Comparison of ENCODE assay signal across 32 mouse cellular contexts in the genomic region with DNA sequence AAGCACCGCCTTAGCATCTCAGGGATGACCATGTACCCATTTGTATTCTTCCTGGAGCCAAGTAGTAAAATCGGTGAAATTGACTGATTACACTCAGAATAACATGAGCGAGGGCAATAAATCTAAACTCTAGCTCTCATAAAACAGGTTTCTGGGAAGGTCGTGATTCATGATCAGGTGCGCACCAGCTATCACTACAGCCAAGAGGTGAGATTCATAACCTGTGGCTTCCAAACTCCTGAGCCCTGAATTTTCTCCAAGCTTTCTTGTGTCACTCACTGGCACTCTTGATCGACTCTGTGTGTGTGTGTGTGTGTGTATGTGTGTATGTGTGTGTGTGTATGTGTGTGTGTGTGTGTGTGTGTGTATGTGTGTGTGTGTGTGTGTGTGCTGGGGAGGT.
"Had no signal": no experiment of that assay in that cellular context is flagged by ENCODE, and none has a peak within 500 bp of the region (broad histone marks: within the 10 kb centered on the region; RNA-seq: fewer than 3 reads in every experiment).

No protein-coding gene starts in this region.

- H3K4me2 ChIP-seq: heart, embryonic 11.5 days; heart, embryonic 12.5 days; heart, embryonic 13.5 days; heart, embryonic 15.5 days; hindbrain, embryonic 12.5 days; hindbrain, embryonic 13.5 days; hindbrain, embryonic 14.5 days; hindbrain, embryonic 15.5 days; kidney, embryonic 15.5 days had no signal

- H3K4me1 ChIP-seq: hindbrain, embryonic 10.5 days; hindbrain, embryonic 12.5 days; hindbrain, embryonic 13.5 days; hindbrain, embryonic 15.5 days had no signal

- H3K27ac ChIP-seq: heart, adult 2 months; heart, embryonic 15.5 days; hindbrain, embryonic 10.5 days; hindbrain, embryonic 12.5 days; hindbrain, embryonic 13.5 days; hindbrain, embryonic 14.5 days; hindbrain, embryonic 15.5 days; hindbrain, postnatal 0 days; kidney, embryonic 15.5 days; kidney, postnatal 0 days; layer of hippocampus, adult 2 months; left cerebral cortex, adult 2 months had no signal

- ATAC-seq: hindbrain, embryonic 16.5 days; hindbrain, postnatal 0 days; inflammation-experienced regulatory T-cells, adult 6 months had no signal

- DNase-seq: heart, adult 2 months; heart, postnatal 10 days; heart, postnatal 36 days; heart, postnatal 4 days; kidney, adult 11 months; kidney, adult 18-20 months; kidney, adult 2 months; kidney, adult 8-10 months; kidney, adult 9 months; kidney, postnatal 10 days; kidney, postnatal 14 days; kidney, postnatal 25 days; kidney, postnatal 36 days; kidney, postnatal 4 days; layer of hippocampus, adult 9-11 months; layer of hippocampus, postnatal 36 days had no signal

- H3K36me3 ChIP-seq: heart, embryonic 12.5 days; heart, embryonic 13.5 days; heart, embryonic 15.5 days; hindbrain, embryonic 10.5 days; hindbrain, embryonic 12.5 days; hindbrain, embryonic 13.5 days; hindbrain, embryonic 15.5 days; kidney, embryonic 15.5 days had no signal

- H3K9ac ChIP-seq: heart, embryonic 12.5 days; heart, embryonic 13.5 days; heart, embryonic 15.5 days; hindbrain, embryonic 12.5 days; hindbrain, embryonic 13.5 days; hindbrain, embryonic 14.5 days; hindbrain, embryonic 15.5 days; kidney, embryonic 15.5 days had no signal

- H3K9me3 ChIP-seq: heart, embryonic 12.5 days; heart, embryonic 13.5 days; heart, embryonic 15.5 days; hindbrain, embryonic 10.5 days; hindbrain, embryonic 12.5 days; hindbrain, embryonic 13.5 days; hindbrain, embryonic 15.5 days; kidney, embryonic 15.5 days had no signal

- H3K4me3 ChIP-seq: heart, adult 2 months; heart, embryonic 12.5 days; heart, embryonic 13.5 days; heart, embryonic 15.5 days; hindbrain, embryonic 10.5 days; hindbrain, embryonic 12.5 days; hindbrain, embryonic 13.5 days; hindbrain, embryonic 15.5 days; kidney, embryonic 15.5 days; layer of hippocampus, adult 2 months; left cerebral cortex, adult 2 months had no signal

- H3K27me3 ChIP-seq: heart, embryonic 12.5 days; heart, embryonic 13.5 days; heart, embryonic 15.5 days; hindbrain, embryonic 12.5 days; hindbrain, embryonic 13.5 days; hindbrain, embryonic 15.5 days; kidney, embryonic 15.5 days had no signal
